Mouse (Mus musculus): ENCODE results near the gene Uba1. TPM values are rescaled to one million over a fixed set of nuclear protein-coding genes. Genes with fewer than 3 reads are reported as not detected.

Gene Uba1
- polyA plus RNA-seq, 1 experiment from 2014 or later = 189 TPM

Other genes starting within 250 kb of the Uba1 start
- 17.0 and 18.6 TPM in 2 replicates for gene Jade3, start 232.6 kb upstream of the Uba1 start, polyA plus RNA-seq (2014; fragmentation: Nextera tagmentation; extraction: Ambion mirVana)
- gene Rgn, start 108.5 kb upstream of the Uba1 start, polyA plus RNA-seq (2014; fragmentation: Nextera tagmentation; extraction: Ambion mirVana) = 25.9 and 32.5 TPM in 2 replicates
- gene Rbm10, start 40.8 kb upstream of the Uba1 start, polyA plus RNA-seq (2014; fragmentation: Nextera tagmentation; extraction: Ambion mirVana) = 65.5 and 67.3 TPM in 2 replicates
- 188 and 209 TPM in 2 replicates for gene Ndufb11, start 40.7 kb upstream of the Uba1 start, polyA plus RNA-seq (2014; fragmentation: Nextera tagmentation; extraction: Ambion mirVana)
- 62.1 and 68.3 TPM in 2 replicates for gene Cdk16, start 29.6 kb downstream of the Uba1 start, polyA plus RNA-seq (2014; fragmentation: Nextera tagmentation; extraction: Ambion mirVana)
- gene Usp11, start 45.6 kb downstream of the Uba1 start, polyA plus RNA-seq (2014; fragmentation: Nextera tagmentation; extraction: Ambion mirVana) = 33.0 and 36.3 TPM in 2 replicates
- 83.7 and 84.4 TPM in 2 replicates for gene Araf, start 139.5 kb downstream of the Uba1 start, polyA plus RNA-seq (2014; fragmentation: Nextera tagmentation; extraction: Ambion mirVana)
- gene Timp1, start 211.8 kb downstream of the Uba1 start, polyA plus RNA-seq (2014; fragmentation: Nextera tagmentation; extraction: Ambion mirVana) = 8.8 and 10.6 TPM in 2 replicates

Data from liver, embryonic 11.5 days (tissue).